ENCODE assay signal across 11 mouse cellular contexts in the genomic region with DNA sequence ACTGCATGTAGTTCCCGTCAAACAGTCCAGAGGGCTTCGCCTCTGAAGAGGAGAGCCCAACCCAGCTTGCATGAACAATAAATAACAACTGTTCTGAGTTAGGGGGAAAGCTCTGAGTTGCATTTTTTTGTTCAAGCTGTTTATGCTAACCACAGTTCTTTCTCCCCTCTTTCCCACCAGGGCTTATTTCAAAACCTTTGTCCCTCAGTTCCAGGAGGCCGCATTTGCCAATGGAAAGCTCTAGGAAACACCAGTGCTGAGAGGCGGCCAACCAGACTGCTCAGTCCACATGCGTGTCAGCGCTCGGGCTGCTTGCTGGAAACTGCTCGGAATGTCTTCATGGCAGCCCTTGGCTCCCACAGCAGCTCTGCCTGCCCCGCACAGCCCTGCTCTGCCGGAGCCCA. TPM values are rescaled to one million over a fixed set of nuclear protein-coding genes. Genes with fewer than 3 reads are reported as not detected.
DNase-seq lines count a peak whose midpoint lies in the region; ATAC-seq and TF ChIP-seq lines count a peak whose summit lies in the region.
"Had no signal": no experiment of that assay in that cellular context is flagged by ENCODE, and none has a peak within 500 bp of the region (broad histone marks: within the 10 kb centered on the region; RNA-seq: fewer than 3 reads in every experiment).

No protein-coding gene starts in this region.

- no peak for ATAC-seq in heart, embryonic 11.5 days (replicated peaks; ENCODE audit: insufficient number of reproducible peaks, low FRiP score, low TSS enrichment)
- peak; percentile 38; the same call in 1 of the 2 replicates for ATAC-seq in embryonic facial prominence, embryonic 13.5 days (ENCODE audit: insufficient number of reproducible peaks, insufficient read depth, low FRiP score, low TSS enrichment, low read depth)
- ATAC-seq in lung, embryonic 16.5 days (ENCODE audit: low read depth): peak; percentile 76

- no peaks in the 10 kb centered on the region for H3K27me3 ChIP-seq in heart, embryonic 11.5 days (ENCODE audit: control insufficient read depth, insufficient read depth, low read length)
- no peaks in the 10 kb centered on the region for H3K27me3 ChIP-seq in embryonic facial prominence, embryonic 13.5 days
- H3K27me3 ChIP-seq in lung, embryonic 16.5 days (ENCODE audit: control insufficient read depth, insufficient read depth, low read depth, low read length): no peaks in the 10 kb centered on the region
- H3K27me3 ChIP-seq: CH12.LX; heart, embryonic 15.5 days had no signal

- peak; percentile 22 for DNase-seq in heart, postnatal 4 days
- DNase-seq in gastrocnemius, postnatal 14 days: peak; percentile 77
- no peak for DNase-seq in thymus, postnatal 0 days (ENCODE audit: low spot score)
- DNase-seq in left cerebral cortex, adult 2 months (ENCODE audit: extremely low spot score in 1 of 2, low spot score in 2 of 2): no peak
- DNase-seq: liver; midbrain, embryonic 14.5 days had no signal

- peaks cover 14% of the 10 kb centered on the region for H3K4me1 ChIP-seq in heart, embryonic 11.5 days (ENCODE audit: control insufficient read depth, insufficient read depth, low read length)
- peaks cover 53% of the 10 kb centered on the region for H3K4me1 ChIP-seq in embryonic facial prominence, embryonic 13.5 days
- H3K4me1 ChIP-seq in lung, embryonic 16.5 days (replicated peaks; ENCODE audit: control insufficient read depth, insufficient read depth, low read length): peaks cover 9% of the 10 kb centered on the region

- 87% methylated on average over 10 of the region's 10 CpGs for WGBS in heart, embryonic 11.5 days (ENCODE audit: insufficient replicate concordance)
- 48% methylated on average over 10 of the region's 10 CpGs for WGBS in embryonic facial prominence, embryonic 13.5 days
- 62% methylated on average over 10 of the region's 10 CpGs for WGBS in lung, embryonic 16.5 days

- H3K9ac ChIP-seq in heart, embryonic 11.5 days (ENCODE audit: low read depth, low read length): no peak overlapping the region
- no peak overlapping the region for H3K9ac ChIP-seq in embryonic facial prominence, embryonic 13.5 days
- no peak overlapping the region for H3K9ac ChIP-seq in lung, embryonic 16.5 days (ENCODE audit: low read length)
- H3K9ac ChIP-seq: heart, embryonic 15.5 days had no signal

- H3K4me3 ChIP-seq in heart, embryonic 11.5 days (ENCODE audit: low read depth, low read length): no peak overlapping the region
- no peak overlapping the region for H3K4me3 ChIP-seq in embryonic facial prominence, embryonic 13.5 days
- no peak overlapping the region for H3K4me3 ChIP-seq in lung, embryonic 16.5 days (ENCODE audit: low read length)
- H3K4me3 ChIP-seq in left cerebral cortex, adult 2 months: no peak overlapping the region
- H3K4me3 ChIP-seq: heart, embryonic 15.5 days had no signal

- no peaks in the 10 kb centered on the region for H3K36me3 ChIP-seq in heart, embryonic 11.5 days (ENCODE audit: control insufficient read depth, insufficient read depth, low read length)
- H3K36me3 ChIP-seq in embryonic facial prominence, embryonic 13.5 days: no peaks in the 10 kb centered on the region
- H3K36me3 ChIP-seq in lung, embryonic 16.5 days (ENCODE audit: control insufficient read depth, insufficient read depth, low read length): no peaks in the 10 kb centered on the region
- H3K36me3 ChIP-seq: heart, embryonic 15.5 days had no signal

- no peak overlapping the region for H3K4me2 ChIP-seq in heart, embryonic 11.5 days
- H3K4me2 ChIP-seq in embryonic facial prominence, embryonic 13.5 days: no peak overlapping the region
- H3K4me2 ChIP-seq in lung, embryonic 16.5 days (ENCODE audit: low read depth, low read length): no peak overlapping the region
- H3K4me2 ChIP-seq: heart, embryonic 15.5 days had no signal

- no peak for TF ChIP-seq CTCF in left cerebral cortex, adult 2 months (IDR thresholded peaks at IDR 0.05)

- no peak overlapping the region for H3K27ac ChIP-seq in heart, embryonic 11.5 days (ENCODE audit: low read depth, low read length)
- H3K27ac ChIP-seq in embryonic facial prominence, embryonic 13.5 days: peak overlapping the region; percentile 95
- no peak overlapping the region for H3K27ac ChIP-seq in lung, embryonic 16.5 days (ENCODE audit: low read length)
- H3K27ac ChIP-seq in left cerebral cortex, adult 2 months: no peak overlapping the region
- H3K27ac ChIP-seq: heart, embryonic 15.5 days had no signal

- intact Hi-C loops in gastrocnemius, postnatal 14 days (cut with DNase I; ENCODE audit: low total_unique reads): no loop called here
- intact Hi-C loops in left cerebral cortex, adult 2 months (cut with DNase I): no loop called here

- no peaks in the 10 kb centered on the region for H3K9me3 ChIP-seq in heart, embryonic 11.5 days (replicated peaks; ENCODE audit: control insufficient read depth, low read length)
- H3K9me3 ChIP-seq in embryonic facial prominence, embryonic 13.5 days: no peaks in the 10 kb centered on the region
- no peaks in the 10 kb centered on the region for H3K9me3 ChIP-seq in lung, embryonic 16.5 days (ENCODE audit: control insufficient read depth, low read length)
- H3K9me3 ChIP-seq: heart, embryonic 15.5 days had no signal

RNA-seq across cellular contexts. Expression of a gene that starts 51.2 kb away (rescaled TPM):
- total RNA-seq in heart, postnatal 4 days (2021): 10 to 100 TPM; 25.0 to 26.8 TPM
- polyA plus RNA-seq in heart, embryonic 11.5 days (2014; fragmentation: Nextera tagmentation; extraction: Ambion mirVana): 3.0 and 3.4 TPM in 2 replicates
- polyA plus RNA-seq in embryonic facial prominence, embryonic 13.5 days (2015; fragmentation: Nextera tagmentation; extraction: Ambion mirVana): 6.9 and 7.0 TPM in 2 replicates
- total RNA-seq in gastrocnemius, postnatal 14 days (2021): 10 to 100 TPM; 24.1 to 24.9 TPM
- polyA plus RNA-seq in lung, embryonic 16.5 days (2015; fragmentation: Nextera tagmentation; extraction: Ambion mirVana): 3.4 and 4.7 TPM in 2 replicates
- polyA plus RNA-seq in thymus, postnatal 0 days (2015; fragmentation: Nextera tagmentation; extraction: Ambion mirVana): 0.78 and 0.95 TPM in 2 replicates
- total RNA-seq in left cerebral cortex, adult 2 months (2021): 10 to 100 TPM; 49.1 to 96.8 TPM

Comparison
In these comparisons a context has a peak if more than half of its experiments do, and no peak if none do; other contexts are left out.
1. DNase-seq: peak in heart, postnatal 4 days (single experiment) and gastrocnemius, postnatal 14 days (single experiment); none in thymus, postnatal 0 days (single experiment) and left cerebral cortex, adult 2 months (0 of 2).